Mouse (Mus musculus) lung, embryonic 14.5 days (tissue): ENCODE measurements around the gene Sparcl1. TPM values are rescaled to one million over a fixed set of nuclear protein-coding genes. Genes with fewer than 3 reads are reported as not detected.

ENCODE experiments used
- ATAC-seq: fragments of 200-750 bp; cut with Nextera tagmentation; 2 replicates; pipeline ENCODE4 v1.8.0; 2017; ENCODE audit warnings: mild to moderate bottlenecking, moderate TSS enrichment, moderate library complexity; ENCODE audit not compliant: insufficient read depth
- DNase-seq: peaks from one replicate; pipeline ENCODE4 v3.0.0-alpha.2; 2015
- H3K27ac ChIP-seq: fragments of 300-500 bp; sonication (generic); 2 replicates; pipeline ENCODE4 v1.5.1; 2014; ENCODE audit warnings: low read depth, mild to moderate bottlenecking, moderate library complexity
- H3K27me3 ChIP-seq: fragments of 300-500 bp; sonication (generic); 2 replicates; pipeline ENCODE4 v1.6.1; 2014; ENCODE audit warnings: low read length, control low read depth; ENCODE audit not compliant: insufficient read depth
- H3K36me3 ChIP-seq: fragments of 300-500 bp; sonication (generic); 2 replicates; pipeline ENCODE4 v1.6.1; 2014; ENCODE audit warnings: control low read depth; ENCODE audit not compliant: insufficient read depth
- H3K4me1 ChIP-seq: fragments of 300-500 bp; sonication (generic); 2 replicates; pipeline ENCODE4 v1.6.1; 2014; ENCODE audit warnings: antibody characterized with exemption, control low read depth; ENCODE audit not compliant: insufficient read depth
- H3K4me2 ChIP-seq: fragments of 300-500 bp; sonication (generic); 2 replicates; pipeline ENCODE4 v1.6.1; 2014; ENCODE audit warnings: mild to moderate bottlenecking
- H3K4me3 ChIP-seq: fragments of 300-500 bp; sonication (generic); 2 replicates; pipeline ENCODE4 v1.5.1; 2014; ENCODE audit warnings: low read depth, low read length
- H3K9ac ChIP-seq: fragments of 300-500 bp; sonication (generic); 2 replicates; pipeline ENCODE4 v1.6.1; 2014
- H3K9me3 ChIP-seq: fragments of 300-500 bp; sonication (generic); 2 replicates; pipeline ENCODE4 v1.6.1; 2016; ENCODE audit warnings: low read depth, low read length, control low read depth
- CTCF ChIP-seq: IDR thresholded peaks from 2 replicates; pipeline ENCODE4 v1.5.1; 2016; ENCODE audit warnings: antibody characterized with exemption, low read depth
- WGBS: fragments of 180-500 bp; shearing (Covaris S2); extraction: QIAGEN DNeasy Blood & Tissue Kit; methylation state at CpG from one replicate; pipeline ENCODE4 v1.1.7; 2014; 5-methylcytosine and 5-hydroxymethylcytosine counted together
- polyA plus RNA-seq: library from polyadenylated mRNA; unstranded; fragments of >200 nt; fragmentation: Nextera tagmentation; extraction: Ambion mirVana; gene quantifications from 2 replicates; pipeline ENCODE4 v1.2.1, GENCODE M21; 2014

Sparcl1 gene
- polyA plus RNA-seq, 1 experiment from 2014 or later: 296 TPM

DNA sequence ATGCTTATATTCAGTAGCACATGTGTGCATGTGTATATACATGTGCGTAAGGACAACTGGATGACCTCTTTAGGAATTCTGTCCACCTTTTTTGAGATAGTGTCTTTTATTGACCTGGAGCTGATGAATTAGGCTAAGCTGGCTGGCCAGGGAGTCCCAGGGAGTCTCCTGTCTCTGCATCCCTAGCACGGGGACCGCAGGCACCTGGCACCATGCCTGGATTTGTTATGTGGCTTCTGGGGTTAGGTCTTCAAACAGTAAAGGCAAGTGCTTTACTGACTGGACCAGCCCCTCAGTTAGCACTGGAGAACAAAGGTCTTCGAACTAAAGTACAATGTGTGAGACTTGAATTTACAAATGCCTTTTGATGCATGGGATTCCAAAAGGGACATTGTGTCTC, 30.5 kb upstream of the Sparcl1 start:
- DNase-seq: no peak
- H3K27me3 ChIP-seq: no peaks in the 10 kb centered on the region
- H3K27ac ChIP-seq: no peak overlapping the region
- no peaks in the 10 kb centered on the region for H3K4me1 ChIP-seq
- H3K4me3 ChIP-seq: no peak overlapping the region
- WGBS: 65% methylated on average over 4 of the region's 4 CpGs
- H3K9ac ChIP-seq: no peak overlapping the region
- no peaks in the 10 kb centered on the region for H3K9me3 ChIP-seq
- H3K4me2 ChIP-seq: no peak overlapping the region
- no peak for TF ChIP-seq CTCF
- no peak for ATAC-seq
- no peaks in the 10 kb centered on the region for H3K36me3 ChIP-seq

DNA sequence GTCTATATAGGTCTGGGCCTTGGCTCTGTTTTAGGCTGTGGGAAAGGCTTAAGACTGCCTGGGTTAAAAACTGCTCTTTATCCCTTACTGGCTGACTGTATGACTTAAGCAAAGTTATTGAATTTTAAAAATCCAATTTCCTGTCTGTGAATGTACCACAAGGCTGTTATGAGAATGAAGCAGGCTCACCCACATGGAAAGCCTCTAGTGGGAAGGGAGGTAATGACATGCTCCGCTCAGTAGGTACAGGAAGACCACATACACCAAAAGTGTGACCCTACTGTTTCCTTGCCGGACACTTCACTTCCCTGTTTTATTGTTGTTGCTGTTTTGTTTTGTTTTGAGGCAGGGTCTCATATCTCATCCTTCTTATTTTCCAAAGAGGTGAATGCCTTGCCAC, 27.5 kb upstream of the Sparcl1 start:
- no peaks in the 10 kb centered on the region for H3K27me3 ChIP-seq
- WGBS: 72% methylated on average over 2 of the region's 2 CpGs
- no peak overlapping the region for H3K9ac ChIP-seq
- peaks cover 6% of the 10 kb centered on the region; the same call in 1 of the 2 replicates for H3K4me1 ChIP-seq
- DNase-seq: peak; percentile 42
- TF ChIP-seq CTCF: peak; percentile 51
- no peak overlapping the region for H3K27ac ChIP-seq
- H3K4me2 ChIP-seq: no peak overlapping the region
- no peak overlapping the region for H3K4me3 ChIP-seq
- no peak for ATAC-seq
- H3K9me3 ChIP-seq: no peaks in the 10 kb centered on the region
- H3K36me3 ChIP-seq: no peaks in the 10 kb centered on the region

DNA sequence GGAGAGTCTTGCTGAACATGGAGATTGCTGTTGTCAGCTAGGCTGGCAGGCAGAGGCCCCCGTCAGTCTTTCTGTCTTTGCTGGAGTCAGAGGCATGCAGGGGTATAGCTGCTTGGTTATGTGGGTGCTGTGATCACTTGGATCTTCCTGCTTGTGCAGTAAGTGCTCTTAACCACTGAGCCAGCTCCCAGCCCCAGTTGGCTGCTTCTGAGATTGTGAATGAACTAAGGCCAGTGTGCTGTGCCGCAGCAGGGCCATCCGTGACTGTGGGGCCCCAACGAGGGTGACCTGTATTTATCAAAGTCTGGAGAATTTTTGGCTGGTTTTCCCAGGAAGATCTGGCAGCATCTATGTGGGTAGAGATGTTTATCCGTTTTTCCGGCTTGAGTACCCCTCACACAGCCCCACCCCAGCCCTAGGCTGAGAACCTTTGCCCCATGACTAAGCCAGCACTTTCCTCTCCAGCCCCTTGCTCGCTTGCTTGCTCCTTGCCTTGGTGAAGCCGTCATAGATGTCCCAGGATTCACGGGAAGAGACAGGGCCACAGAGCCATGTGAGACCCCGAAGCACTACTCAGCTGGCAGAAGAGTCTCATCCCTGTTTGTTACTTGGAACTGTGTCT, 24.5 kb upstream of the Sparcl1 start:
- WGBS: 39% methylated on average over 10 of the region's 10 CpGs
- no peak overlapping the region for H3K4me3 ChIP-seq
- H3K9me3 ChIP-seq: no peaks in the 10 kb centered on the region
- no peak overlapping the region for H3K9ac ChIP-seq
- no peak overlapping the region for H3K27ac ChIP-seq
- no peak for TF ChIP-seq CTCF
- peak; percentile 52 for ATAC-seq
- H3K4me2 ChIP-seq: no peak overlapping the region
- no peaks in the 10 kb centered on the region for H3K27me3 ChIP-seq
- no peak for DNase-seq
- H3K36me3 ChIP-seq: no peaks in the 10 kb centered on the region
- peaks cover 6% of the 10 kb centered on the region; the same call in 1 of the 2 replicates for H3K4me1 ChIP-seq

DNA sequence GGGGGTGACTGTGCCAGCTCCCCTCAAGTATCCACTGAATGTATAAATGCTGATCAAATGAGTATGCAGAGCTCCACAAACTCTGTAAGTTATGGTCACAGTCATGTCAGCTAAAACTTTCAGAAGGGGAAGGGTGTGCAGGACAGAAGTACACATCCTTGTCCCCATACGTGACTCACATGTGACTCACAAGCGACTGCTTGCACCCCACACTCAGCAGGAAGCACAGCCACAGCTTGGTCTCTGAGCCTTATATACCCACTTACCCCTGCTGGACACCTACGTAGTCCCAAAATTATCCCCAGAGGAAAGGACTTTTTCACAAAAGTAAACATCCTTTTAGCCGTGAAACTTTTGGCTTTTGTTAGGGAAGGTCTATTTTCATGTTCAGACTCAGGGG, 20.2 kb upstream of the Sparcl1 start:
- DNase-seq (no peak), ATAC-seq (no peak)
- H3K9ac ChIP-seq: no peak overlapping the region
- H3K27ac ChIP-seq: no peak overlapping the region
- TF ChIP-seq CTCF: no peak
- peaks cover 10% of the 10 kb centered on the region; the same call in 1 of the 2 replicates for H3K4me1 ChIP-seq
- H3K9me3 ChIP-seq: no peaks in the 10 kb centered on the region
- no peaks in the 10 kb centered on the region for H3K36me3 ChIP-seq
- no peak overlapping the region for H3K4me2 ChIP-seq
- no peak overlapping the region for H3K4me3 ChIP-seq
- H3K27me3 ChIP-seq: no peaks in the 10 kb centered on the region
- WGBS: 52% methylated on average over 4 of the region's 4 CpGs

DNA sequence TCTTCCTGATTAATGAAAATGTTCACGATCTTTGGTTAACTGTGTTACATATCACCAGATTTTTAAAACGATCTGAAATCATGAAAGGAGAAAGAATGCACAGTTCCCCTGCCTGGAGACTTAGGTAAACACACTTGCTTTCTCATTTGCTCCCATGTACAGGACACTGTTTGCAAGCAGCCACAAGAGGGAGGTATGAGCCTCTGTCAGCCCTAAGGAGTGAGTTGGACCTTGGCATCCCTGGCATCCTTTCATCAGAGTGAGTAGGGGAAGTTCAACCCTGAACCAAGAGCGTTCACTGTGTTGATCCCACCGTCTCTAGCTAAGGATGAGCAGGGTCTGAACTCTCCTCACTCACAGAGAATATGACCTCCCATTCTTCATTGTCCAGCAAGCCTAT, 18.0 kb upstream of the Sparcl1 start:
- no peak overlapping the region for H3K4me3 ChIP-seq
- ATAC-seq (peak; percentile 50; the same call in 1 of the 2 replicates), DNase-seq (peak; percentile 76)
- H3K9me3 ChIP-seq: no peaks in the 10 kb centered on the region
- H3K36me3 ChIP-seq: no peaks in the 10 kb centered on the region
- no peak overlapping the region for H3K4me2 ChIP-seq
- TF ChIP-seq CTCF: peak; percentile 87
- 35% methylated on average over 4 of the region's 4 CpGs for WGBS
- H3K27ac ChIP-seq: no peak overlapping the region
- no peaks in the 10 kb centered on the region for H3K27me3 ChIP-seq
- H3K9ac ChIP-seq: no peak overlapping the region
- H3K4me1 ChIP-seq: peaks cover 7% of the 10 kb centered on the region; the same call in 1 of the 2 replicates

DNA sequence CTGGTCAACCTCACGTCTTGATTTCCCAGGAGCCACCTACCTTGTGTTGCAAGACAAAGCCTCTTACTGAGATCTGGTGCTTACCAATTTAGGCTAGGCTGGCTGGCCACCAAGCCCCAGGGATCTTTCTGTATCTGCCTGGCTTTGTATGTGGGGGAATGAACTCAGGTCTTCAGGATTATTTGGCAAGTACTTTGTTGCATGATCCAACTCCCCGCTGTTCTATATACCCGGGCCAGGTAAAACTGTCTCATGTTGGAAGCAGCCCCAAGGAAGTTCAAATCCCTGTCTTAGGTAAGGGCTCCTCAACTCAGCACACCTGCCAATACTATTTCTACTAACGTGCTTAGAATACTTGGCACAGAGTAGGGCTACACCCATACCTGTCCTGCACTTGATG, 17.4 kb upstream of the Sparcl1 start:
- DNase-seq (no peak), ATAC-seq (no peak)
- WGBS: 85% methylated on average over 4 of the region's 4 CpGs
- TF ChIP-seq CTCF: no peak
- Histone ChIP-seq H3K9me3 (no peaks in the 10 kb centered on the region), H3K4me2 (no peak overlapping the region), H3K4me1 (peaks cover 7% of the 10 kb centered on the region; the same call in 1 of the 2 replicates), H3K27ac (no peak overlapping the region), H3K4me3 (no peak overlapping the region), H3K9ac (no peak overlapping the region), H3K36me3 (no peaks in the 10 kb centered on the region), H3K27me3 (no peaks in the 10 kb centered on the region)

DNA sequence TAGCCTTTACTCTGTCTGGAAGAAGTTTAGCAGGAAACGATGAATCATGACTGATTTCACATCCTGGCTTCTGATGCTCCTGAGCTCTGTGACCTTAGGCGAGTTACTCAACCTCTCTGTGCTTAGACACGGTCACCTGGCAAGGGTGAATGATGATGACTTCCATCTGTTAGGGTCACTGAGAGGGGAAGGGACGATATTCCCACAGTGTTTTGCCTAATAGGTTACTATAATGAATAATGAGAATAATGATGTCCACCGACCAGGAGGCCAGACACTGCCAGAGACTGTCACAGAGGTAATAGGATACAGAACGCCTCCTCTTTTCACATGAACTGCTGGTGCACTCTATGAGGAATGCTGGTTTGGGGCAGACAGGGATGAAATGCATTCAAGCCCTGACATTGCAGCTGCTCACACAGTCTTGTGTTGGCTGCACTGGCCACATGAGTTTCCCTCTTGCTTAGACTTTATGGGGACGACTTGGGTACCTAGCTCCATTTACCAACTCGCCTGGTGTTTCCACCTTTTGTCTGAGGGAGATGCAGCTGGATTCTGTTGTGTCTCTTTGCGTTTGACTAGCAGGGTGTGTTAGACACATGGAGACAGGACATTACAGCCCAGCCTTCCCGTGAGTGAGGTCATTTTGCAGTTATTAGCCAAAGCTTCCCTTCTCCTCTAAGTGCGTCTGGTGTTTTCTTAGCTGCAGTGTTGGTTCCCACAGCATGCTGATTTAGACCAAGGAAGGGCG, 14.9 kb upstream of the Sparcl1 start:
- H3K4me2 ChIP-seq: no peak overlapping the region
- H3K36me3 ChIP-seq: no peaks in the 10 kb centered on the region
- 37% methylated on average over 12 of the region's 12 CpGs for WGBS
- peaks cover 7% of the 10 kb centered on the region; the same call in 1 of the 2 replicates for H3K4me1 ChIP-seq
- H3K27ac ChIP-seq: peak overlapping the region; percentile 66
- peak; percentile 28; the same call in 1 of the 2 replicates for ATAC-seq
- no peaks in the 10 kb centered on the region for H3K9me3 ChIP-seq
- TF ChIP-seq CTCF: no peak
- no peak overlapping the region for H3K4me3 ChIP-seq
- H3K9ac ChIP-seq: no peak overlapping the region
- H3K27me3 ChIP-seq: no peaks in the 10 kb centered on the region
- no peak for DNase-seq
